Mouse (Mus musculus) kidney, adult 8-10 months (tissue): ENCODE measurements around the gene Cnp.
A peak's percentile ranks its signal among the peaks of the same experiment; 100 is the strongest.
"Not testable (repeated sequence)": the region's sequence is repeated elsewhere in the genome, so short reads cannot be mapped to it uniquely, and the experiment has no call there.

ENCODE experiments used
- DNase-seq, 2 experiments: peaks; one replicate each; pipeline ENCODE4 v3.0.0; 2022

Gene Cnp

GRCm38 (mm10) chr11:100594608-100595007, 19.9 kb downstream of the Cnp start:
- DNase-seq, result no peak

- DNase-seq, result no peak
These were observed 20.8 kb downstream of the Cnp start for GRCm38 (mm10) chr11:100595533-100595932.

GRCm38 (mm10) chr11:100598074-100598473, 23.4 kb downstream of the Cnp start:
- no peak for DNase-seq

GRCm38 (mm10) chr11:100601372-100601771, 26.7 kb downstream of the Cnp start:
- DNase-seq, result no peak

- no peak for DNase-seq
These were observed 28.5 kb downstream of the Cnp start for GRCm38 (mm10) chr11:100603155-100603554.

- no peak for DNase-seq
These were observed 29.1 kb downstream of the Cnp start for GRCm38 (mm10) chr11:100603813-100604212.

- no peak for DNase-seq
These were observed 29.8 kb downstream of the Cnp start for GRCm38 (mm10) chr11:100604321-100605005.

GRCm38 (mm10) chr11:100605451-100605850, 30.7 kb downstream of the Cnp start:
- DNase-seq, result no peak

GRCm38 (mm10) chr11:100607121-100607520, 32.4 kb downstream of the Cnp start:
- no peak for DNase-seq

GRCm38 (mm10) chr11:100608796-100609195, 34.1 kb downstream of the Cnp start:
- no peak for DNase-seq

GRCm38 (mm10) chr11:100609355-100609996, 34.8 kb downstream of the Cnp start:
- DNase-seq, result no peak

GRCm38 (mm10) chr11:100609997-100610680, 35.4 kb downstream of the Cnp start:
- DNase-seq, result peak; percentile 19 to 54

- DNase-seq, result no peak
These were observed 36.9 kb downstream of the Cnp start for GRCm38 (mm10) chr11:100611627-100612026.

GRCm38 (mm10) chr11:100613241-100613640, 38.5 kb downstream of the Cnp start:
- no peak for DNase-seq

- no peak for DNase-seq
These were observed 41.6 kb downstream of the Cnp start for GRCm38 (mm10) chr11:100616332-100616731.

- DNase-seq, result not testable (repeated sequence)
These were observed 42.1 kb downstream of the Cnp start for GRCm38 (mm10) chr11:100616836-100617235.

GRCm38 (mm10) chr11:100617480-100617879, 42.8 kb downstream of the Cnp start:
- DNase-seq, result no peak

GRCm38 (mm10) chr11:100618761-100619484, 44.2 kb downstream of the Cnp start, which contains the start of gene Nkiras2:
Gene Nkiras2 (plus strand): TSS chr11:100619244.
- DNase-seq, result peak; percentile 35 to 39

- DNase-seq, result peak; percentile 93 to 94
These were observed 44.8 kb downstream of the Cnp start for GRCm38 (mm10) chr11:100619485-100619975.

- peak in 1 of 2 experiments; percentile 19 for DNase-seq
These were observed 45.3 kb downstream of the Cnp start, which contains the start of gene Dnajc7 for GRCm38 (mm10) chr11:100619982-100620381. Gene Dnajc7 (minus strand): TSS chr11:100620168.

GRCm38 (mm10) chr11:100622714-100623113, 48.0 kb downstream of the Cnp start:
- DNase-seq, result peak; percentile 95 to 97

- peak; percentile 45 to 49 for DNase-seq
These were observed 49.2 kb downstream of the Cnp start for GRCm38 (mm10) chr11:100623867-100624266.
